Mouse (Mus musculus) thymus, postnatal 10 days (tissue): ENCODE measurements around the gene Hdac9.
"Not testable (repeated sequence)": the region's sequence is repeated elsewhere in the genome, so short reads cannot be mapped to it uniquely, and the experiment has no call there.

Source experiments
- DNase-seq, 2 experiments: peaks; one replicate each; pipeline ENCODE4 v3.0.0; 2021; ENCODE audit warnings: low spot score in 2 of 2

Hdac9 gene

DNA sequence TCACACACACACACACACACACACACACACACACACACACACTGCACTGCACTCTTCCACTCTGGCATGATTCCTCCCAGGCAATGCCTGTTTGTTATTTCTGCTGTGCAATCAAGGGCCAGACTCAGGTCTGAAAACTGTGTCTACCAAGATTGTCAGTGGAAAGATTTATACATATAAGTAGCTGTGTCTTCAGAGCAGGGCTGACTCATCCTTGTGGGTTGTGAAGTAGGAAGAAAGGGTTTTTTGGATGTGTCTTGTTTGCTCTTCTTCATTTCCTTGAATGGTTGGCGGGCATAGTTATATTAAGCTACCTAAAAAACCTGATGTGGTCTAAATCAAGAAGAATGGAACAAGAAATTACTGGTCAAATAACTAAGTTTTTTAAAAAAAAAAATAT is 825.0 kb downstream of the Hdac9 start:
- no peak for DNase-seq

DNA sequence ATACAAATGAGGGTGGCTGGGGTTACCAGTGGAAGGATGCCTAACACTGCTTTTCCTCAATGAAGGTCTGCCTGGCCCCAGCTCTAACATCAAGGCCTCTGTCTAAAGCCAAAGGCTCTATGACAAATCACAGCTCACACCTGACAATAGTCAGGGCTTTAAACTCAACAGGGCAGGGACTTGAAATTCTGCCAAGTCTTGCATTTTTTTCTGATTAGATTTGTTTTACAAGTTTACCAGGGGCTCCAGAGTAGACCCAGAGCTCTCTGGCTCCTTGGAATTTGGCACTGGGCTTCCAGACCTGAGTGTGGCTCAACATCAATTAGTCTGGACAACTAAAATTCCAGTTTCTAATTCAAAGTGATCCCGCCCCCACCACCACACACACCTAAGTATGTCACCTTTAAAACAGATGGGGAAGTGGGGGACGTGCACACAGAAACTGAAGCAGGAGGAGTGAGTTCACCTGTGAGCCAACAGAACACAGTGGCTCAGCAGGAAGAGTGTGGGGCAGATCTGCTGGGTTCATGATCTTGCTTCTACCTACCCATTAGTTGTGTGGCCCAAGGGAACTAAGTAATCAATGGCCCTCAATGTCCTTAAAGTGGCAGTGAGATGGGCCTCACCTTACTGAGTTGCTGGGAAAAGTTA is 829.5 kb downstream of the Hdac9 start:
- no peak for DNase-seq

DNA sequence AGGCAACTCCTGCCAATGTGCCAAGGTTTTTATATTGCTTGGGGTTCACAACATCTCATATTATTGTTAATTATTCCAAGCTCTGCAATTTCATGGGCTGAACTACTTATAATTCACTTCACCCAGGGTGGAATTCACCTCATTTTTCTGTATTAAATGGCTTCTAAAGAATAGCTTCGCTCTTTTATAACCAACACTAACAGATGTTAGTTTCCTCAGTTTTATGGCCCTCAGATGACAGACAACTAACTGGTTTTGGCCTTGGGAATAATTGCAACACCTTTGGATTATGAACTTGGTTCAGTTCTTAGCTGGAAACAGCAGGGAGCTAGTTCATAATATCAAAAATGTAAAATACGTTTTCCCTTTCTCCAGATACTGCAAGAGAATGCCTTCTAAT is 839.9 kb downstream of the Hdac9 start:
- DNase-seq = no peak

DNA sequence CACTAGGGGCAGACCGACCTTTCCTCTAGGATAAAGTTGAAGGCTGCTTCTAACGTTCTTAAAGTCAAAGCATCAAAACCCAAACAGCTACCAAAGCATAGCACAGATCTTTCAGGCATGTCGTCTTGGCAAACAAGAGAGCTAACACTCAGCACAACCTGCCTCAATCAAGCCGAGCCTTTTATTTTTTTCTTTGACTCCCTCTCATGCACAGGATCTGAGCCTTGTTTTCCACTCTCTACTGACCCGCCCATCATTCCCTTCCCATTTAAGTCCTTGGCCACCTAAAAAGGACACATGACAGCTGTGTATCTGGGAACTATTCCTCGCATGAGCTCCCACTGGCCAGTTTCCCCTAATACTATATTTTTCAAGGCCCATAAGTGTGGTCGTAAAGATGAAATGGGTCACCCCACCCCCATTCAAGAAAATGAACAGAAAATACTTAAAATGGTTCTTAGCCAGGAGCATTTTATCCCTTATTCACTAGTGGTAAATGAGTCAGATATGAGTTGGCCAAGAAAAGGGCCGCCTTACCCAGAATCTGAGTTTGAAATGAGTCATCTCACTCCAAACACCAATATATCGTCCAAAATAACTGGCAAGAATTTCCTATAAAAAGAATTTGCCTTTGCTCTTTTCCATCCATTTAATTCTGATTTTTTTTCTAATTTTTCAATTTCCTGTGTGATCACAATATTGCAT is 840.9 kb downstream of the Hdac9 start:
- no peak for DNase-seq

DNA sequence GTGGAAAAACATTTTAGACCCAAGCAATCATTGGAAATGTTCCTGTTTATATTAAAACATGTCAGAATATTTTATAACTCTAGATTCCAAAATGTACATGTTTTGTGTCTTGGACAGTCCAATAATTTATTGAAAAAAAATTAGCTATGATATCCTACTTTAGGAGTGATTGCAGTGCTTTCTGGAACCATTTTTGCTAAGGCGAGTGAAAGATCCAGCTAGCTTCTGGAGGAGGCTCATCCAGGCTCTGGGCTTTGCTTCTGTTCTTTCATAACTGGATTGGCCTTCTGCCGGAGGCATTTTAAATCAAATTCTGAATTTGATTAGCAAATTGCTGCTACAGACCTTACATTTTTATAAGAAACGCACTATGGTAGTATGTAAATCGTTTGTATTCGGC is 864.4 kb downstream of the Hdac9 start:
- no peak for DNase-seq

DNA sequence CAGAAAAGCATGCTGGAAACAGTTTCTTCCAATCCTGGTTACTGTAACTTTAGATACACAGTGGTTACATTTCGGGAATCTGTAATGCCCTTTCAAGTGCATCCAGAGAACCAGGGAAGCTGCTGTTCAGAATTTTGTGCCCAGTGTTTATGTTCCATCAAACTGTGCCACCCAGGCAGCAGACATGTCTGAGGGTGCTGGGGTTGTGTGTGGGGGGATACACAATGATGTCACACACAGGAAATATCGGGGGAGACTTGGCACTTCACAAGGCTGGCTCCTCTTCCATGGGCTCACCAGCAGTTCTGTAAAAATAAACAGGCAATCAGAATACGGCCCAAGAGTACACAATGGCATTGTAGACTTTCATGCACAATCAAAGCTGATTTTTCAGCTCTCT is 864.9 kb downstream of the Hdac9 start:
- DNase-seq = no peak

DNA sequence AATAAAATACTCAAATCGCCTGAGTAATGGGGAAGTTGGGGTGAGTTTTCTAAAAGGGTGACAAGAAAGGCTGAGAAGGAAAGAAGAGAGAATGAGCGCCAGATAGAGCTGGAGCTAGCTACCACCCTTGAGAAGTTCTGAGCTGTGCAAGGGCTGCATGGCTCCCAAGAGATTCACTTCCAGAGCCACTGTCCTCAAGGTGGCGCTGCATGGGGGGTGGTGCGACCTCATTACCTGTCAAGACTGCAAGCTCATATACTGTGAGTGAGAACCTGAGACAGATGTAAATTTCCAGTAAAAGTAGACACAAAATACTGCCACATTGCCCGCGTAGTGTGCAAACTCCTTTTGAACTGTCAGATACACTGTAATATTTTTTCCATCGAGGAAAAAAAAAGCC is 865.8 kb downstream of the Hdac9 start:
- DNase-seq = peak in 1 of 2 experiments; percentile 7

DNA sequence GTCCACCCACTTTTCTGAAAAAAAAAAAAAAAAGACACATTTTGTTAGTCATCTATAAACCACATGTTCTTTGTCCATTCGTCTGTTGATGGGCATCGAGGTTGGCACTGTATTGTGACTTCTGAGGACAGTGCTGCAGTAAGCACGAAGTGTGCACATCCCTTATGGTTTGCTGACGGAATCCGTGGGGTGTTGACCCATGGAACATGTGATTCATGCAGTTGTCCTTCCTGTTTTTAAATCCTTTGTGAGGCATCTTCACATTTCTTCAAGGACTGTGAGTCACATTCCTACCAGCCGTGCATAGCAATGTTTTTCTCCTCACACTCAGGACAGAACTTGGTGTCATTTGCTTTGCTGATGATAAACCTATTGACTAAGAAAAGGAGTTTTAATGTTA is 875.9 kb downstream of the Hdac9 start:
- DNase-seq = no peak

DNA sequence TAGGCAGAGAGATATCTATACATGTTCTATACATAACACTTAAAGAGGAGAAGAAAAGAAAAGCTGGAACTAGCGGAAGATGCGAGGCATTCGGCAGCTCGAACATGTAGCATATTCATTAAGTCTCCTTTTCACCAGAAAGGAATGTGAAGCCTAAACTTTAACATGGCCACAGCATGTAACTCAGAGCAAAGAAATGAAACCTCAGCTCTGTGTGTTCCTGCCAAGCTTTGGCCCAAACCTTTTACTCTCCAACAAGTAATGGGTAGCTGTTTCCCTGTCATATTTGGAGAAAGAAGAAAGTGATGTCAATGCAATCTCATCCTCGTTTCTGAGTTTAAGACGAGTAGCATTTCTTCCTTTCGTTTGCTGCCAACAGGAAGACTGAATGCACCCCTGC is 876.8 kb downstream of the Hdac9 start:
- no peak for DNase-seq

DNA sequence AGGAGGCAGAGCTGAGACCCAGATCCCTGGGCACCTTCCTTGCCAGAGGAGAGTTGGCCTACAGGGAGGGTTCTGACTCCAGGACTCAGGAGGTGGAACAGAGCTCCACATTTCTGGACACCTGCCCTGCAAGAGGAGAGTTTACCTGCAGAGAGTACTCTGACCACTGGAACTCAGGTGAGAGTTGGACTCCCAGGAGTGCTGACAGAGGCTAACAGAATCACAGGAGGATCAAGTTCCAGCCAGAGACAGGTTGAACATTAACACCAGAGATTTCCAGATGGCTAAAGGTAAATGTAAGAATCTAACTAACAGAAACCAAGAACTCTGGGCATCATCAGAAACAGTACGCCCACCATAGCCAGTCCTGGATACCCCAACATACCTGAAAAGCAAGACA is 907.1 kb downstream of the Hdac9 start:
- not testable (repeated sequence) for DNase-seq
